Mouse (Mus musculus) layer of hippocampus, adult 9-11 months (tissue): ENCODE measurements at regions not wholly inside any gene's neighbourhood (a gene's known extent, or its start where the extent isn't known, plus 50 kb on each side); places are given as distances from the start of the nearest gene placed in this dataset.

Source experiments
- DNase-seq: peaks from one replicate; pipeline ENCODE4 v3.0.0; 2022

DNA sequence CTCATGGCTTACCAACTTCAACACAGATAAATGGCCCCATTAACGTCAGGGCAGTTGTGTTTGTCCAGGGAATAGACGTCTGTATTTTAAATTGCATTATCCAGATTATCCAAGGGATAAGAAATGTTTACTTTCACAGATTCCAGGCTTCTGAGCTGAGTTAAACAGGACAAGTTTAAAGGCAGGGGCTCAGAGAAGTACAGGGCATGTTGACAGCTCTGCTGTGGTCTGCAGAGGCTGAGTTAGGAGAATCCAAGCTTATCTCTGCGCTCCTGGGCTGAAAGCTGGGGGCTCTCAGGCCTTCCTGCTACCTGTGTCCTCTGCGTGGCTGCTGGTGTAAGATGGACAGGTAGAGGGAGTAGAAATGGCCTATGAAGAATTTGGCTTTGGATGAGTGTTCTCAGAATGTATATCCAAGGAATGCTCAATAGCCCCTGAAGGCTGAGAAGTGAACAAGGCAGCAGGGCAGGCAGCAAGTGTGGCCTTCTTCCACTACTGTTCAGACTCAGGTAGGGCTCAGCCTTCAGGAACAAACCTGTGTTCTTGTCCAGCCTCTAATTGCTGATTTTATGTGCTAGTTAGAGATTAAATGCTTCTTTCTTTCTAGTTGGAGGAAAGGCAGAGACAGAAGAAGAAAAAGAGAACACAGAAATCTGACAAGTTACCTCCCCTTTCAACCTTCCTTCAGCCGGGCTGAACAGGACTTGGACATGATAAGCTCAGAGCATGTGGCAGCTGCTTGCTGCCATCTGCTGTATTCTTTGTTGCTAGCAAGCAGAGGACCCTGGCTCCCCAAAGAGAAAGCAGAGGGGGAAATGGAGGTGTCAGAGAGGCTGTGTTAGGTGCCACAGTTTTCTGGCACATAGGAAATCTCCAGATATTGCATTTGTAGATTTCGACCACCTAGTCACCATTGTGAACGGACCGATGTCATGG lies 77.9 kb upstream of the Grem2 start:
- peak; percentile 21 for DNase-seq

DNA sequence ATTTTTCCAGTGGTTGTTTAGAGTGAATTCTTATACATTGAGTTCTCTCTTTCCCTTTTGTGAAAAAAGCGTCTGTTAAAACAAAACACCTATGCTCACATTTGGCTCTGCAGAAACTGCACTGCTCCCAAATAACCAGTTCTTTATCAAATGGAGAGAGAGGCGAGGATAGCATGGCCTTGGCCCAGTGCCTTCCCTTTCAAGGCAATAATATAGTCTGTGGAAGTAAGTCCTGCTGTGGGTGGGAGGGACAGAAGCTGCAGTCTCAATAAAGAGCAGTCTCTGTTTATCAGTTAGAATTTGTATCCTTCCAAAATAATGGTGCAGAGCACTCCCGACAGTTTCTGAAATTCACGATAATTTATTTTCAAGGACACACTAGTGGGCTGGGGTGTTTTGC lies 70.9 kb upstream of the Grem2 start:
- DNase-seq: no peak

GRCm38 (mm10) chr1:174988590-174988989 lies 67.0 kb upstream of the Grem2 start:
- DNase-seq: no peak

GRCm38 (mm10) chr1:174971895-174972294 lies 50.3 kb upstream of the Grem2 start:
- no peak for DNase-seq
